Mouse (Mus musculus) forebrain, embryonic 10.5 days (tissue): Measurements from ENCODE around the gene Sae1. TPM values are rescaled to one million over a fixed set of nuclear protein-coding genes. Genes with fewer than 3 reads are reported as not detected.
"Not testable (repeated sequence)": the region's sequence is repeated elsewhere in the genome, so short reads cannot be mapped to it uniquely, and the experiment has no call there.

Experiments
- DNase-seq: peaks from one replicate; pipeline ENCODE4 v3.0.0-alpha.2; 2017; ENCODE audit warnings: low spot score; ENCODE audit errors: extremely low spot score
- H3K27ac ChIP-seq: fragments of 300-500 bp; sonication (generic); 2 replicates; pipeline ENCODE4 v1.5.1; 2016; ENCODE audit warnings: mild to moderate bottlenecking
- H3K27me3 ChIP-seq: fragments of 300-500 bp; sonication (generic); 2 replicates; pipeline ENCODE4 v1.6.1; 2016; ENCODE audit warnings: mild to moderate bottlenecking; ENCODE audit not compliant: poor library complexity, severe bottlenecking
- H3K36me3 ChIP-seq: fragments of 300-500 bp; sonication (generic); replicated peaks from 2 replicates; pipeline ENCODE4 v1.6.1; 2016; ENCODE audit warnings: mild to moderate bottlenecking, moderate library complexity
- H3K4me1 ChIP-seq: fragments of 300-500 bp; sonication (generic); 2 replicates; pipeline ENCODE4 v1.6.1; 2016
- H3K4me3 ChIP-seq: fragments of 300-500 bp; sonication (generic); 2 replicates; pipeline ENCODE4 v1.5.1; 2016; ENCODE audit warnings: mild to moderate bottlenecking, moderate library complexity
- H3K9me3 ChIP-seq: fragments of 300-500 bp; sonication (generic); 2 replicates; pipeline ENCODE4 v1.6.1; 2016; ENCODE audit warnings: mild to moderate bottlenecking, moderate library complexity
- WGBS: fragments of 180-500 bp; shearing (Covaris S2); methylation state at CpG from one replicate; pipeline ENCODE4 v1.1.7; 2016; 5-methylcytosine and 5-hydroxymethylcytosine counted together
- polyA plus RNA-seq: library from polyadenylated mRNA; unstranded; fragments of >200 nt; fragmentation: Nextera tagmentation; extraction: Ambion mirVana; gene quantifications from 2 replicates; pipeline ENCODE4 v1.2.1, GENCODE M21; 2016

The Sae1 gene
- polyA plus RNA-seq, 1 experiment from 2014 or later, result 505 TPM

GRCm38 (mm10) chr7:16399820-16400688 lies 12.4 kb upstream of the Sae1 start:
- Histone ChIP-seq H3K9me3 (no peaks in the 10 kb centered on the region), H3K27ac (peak overlapping the region; percentile 100), H3K4me3 (peak overlapping the region; percentile 92), H3K4me1 (peaks cover 32% of the 10 kb centered on the region), H3K36me3 (peaks cover 9% of the 10 kb centered on the region), H3K27me3 (no peaks in the 10 kb centered on the region)
- DNase-seq, result peak; percentile 99
- under 1% methylated on average over 76 of the region's 77 CpGs for WGBS

- Histone ChIP-seq H3K4me3 (peak overlapping the region; percentile 92), H3K27me3 (no peaks in the 10 kb centered on the region), H3K9me3 (no peaks in the 10 kb centered on the region), H3K36me3 (peaks cover under 1% of the 10 kb centered on the region; the same call in 1 of the 2 replicates), H3K27ac (peak overlapping the region; percentile 100), H3K4me1 (peaks cover 24% of the 10 kb centered on the region)
- DNase-seq, result peak; percentile 95
- WGBS, result 2% methylated on average over 31 of the region's 31 CpGs
Observed at GRCm38 (mm10) chr7:16399098-16399819, 11.7 kb upstream of the Sae1 start.

- 53% methylated on average over 3 of the region's 3 CpGs for WGBS
- Histone ChIP-seq H3K36me3 (no peaks in the 10 kb centered on the region), H3K9me3 (no peaks in the 10 kb centered on the region), H3K27ac (peak overlapping the region; percentile 100), H3K27me3 (no peaks in the 10 kb centered on the region), H3K4me3 (peak overlapping the region; percentile 92), H3K4me1 (peaks cover 16% of the 10 kb centered on the region)
- no peak for DNase-seq
Observed at GRCm38 (mm10) chr7:16398387-16399050, 10.9 kb upstream of the Sae1 start.

DNA sequence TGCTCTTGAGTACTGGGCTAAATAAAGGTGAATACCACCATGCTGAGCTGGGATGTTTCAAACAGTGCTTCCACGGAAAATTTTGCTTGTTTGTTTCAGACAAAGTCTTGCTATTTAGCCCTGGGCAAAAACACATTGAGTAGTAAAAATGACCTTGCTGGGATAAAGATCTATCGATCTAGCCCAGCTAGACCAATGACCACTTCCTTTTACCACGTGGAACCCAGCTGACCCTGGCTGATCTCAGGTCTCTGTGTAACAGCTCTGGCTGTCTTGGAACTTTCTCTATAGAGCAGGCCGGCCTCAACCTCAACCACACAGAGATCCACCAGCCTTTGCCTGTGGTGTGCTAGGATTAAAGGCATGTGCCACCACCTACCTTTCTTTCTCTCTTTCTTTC lies 9.9 kb upstream of the Sae1 start:
- H3K4me3 ChIP-seq, result no peak overlapping the region
- no peak overlapping the region for H3K27ac ChIP-seq
- H3K27me3 ChIP-seq, result no peaks in the 10 kb centered on the region
- H3K9me3 ChIP-seq, result no peaks in the 10 kb centered on the region
- H3K36me3 ChIP-seq, result no peaks in the 10 kb centered on the region
- DNase-seq, result no peak
- H3K4me1 ChIP-seq, result peaks cover 9% of the 10 kb centered on the region
- 83% methylated on average over 4 of the region's 4 CpGs for WGBS

DNA sequence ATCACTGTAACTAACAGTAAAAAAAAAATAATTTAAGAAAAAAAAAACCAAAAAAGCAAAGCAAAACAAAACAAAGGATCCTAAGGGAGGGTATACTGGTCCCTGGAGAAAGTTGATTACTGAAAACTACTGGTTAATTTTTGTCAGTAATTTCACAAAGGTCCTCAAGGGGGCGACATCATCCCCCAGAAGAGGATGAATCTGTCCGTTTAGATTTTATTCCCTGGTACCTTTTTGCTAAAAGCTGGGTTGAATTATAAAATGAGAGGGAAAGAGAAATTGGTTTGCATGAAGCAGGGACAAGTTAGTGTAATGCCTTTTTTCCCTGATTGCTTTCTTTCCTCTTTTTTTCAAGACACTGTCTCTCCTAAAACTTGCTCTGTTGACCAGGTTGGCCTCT lies 8.3 kb upstream of the Sae1 start:
- Histone ChIP-seq H3K4me3 (no peak overlapping the region), H3K4me1 (peaks cover 9% of the 10 kb centered on the region), H3K27me3 (no peaks in the 10 kb centered on the region), H3K9me3 (no peaks in the 10 kb centered on the region), H3K36me3 (no peaks in the 10 kb centered on the region), H3K27ac (no peak overlapping the region)
- DNase-seq, result no peak
- WGBS, result 5% methylated on average over 2 of the region's 2 CpGs

GRCm38 (mm10) chr7:16392923-16393322 lies 5.3 kb upstream of the Sae1 start:
- no peak overlapping the region for H3K27ac ChIP-seq
- WGBS, result 53% methylated on average over 4 of the region's 4 CpGs
- no peaks in the 10 kb centered on the region for H3K36me3 ChIP-seq
- H3K9me3 ChIP-seq, result no peaks in the 10 kb centered on the region
- no peak for DNase-seq
- H3K4me1 ChIP-seq, result peaks cover 3% of the 10 kb centered on the region
- H3K4me3 ChIP-seq, result no peak overlapping the region
- no peaks in the 10 kb centered on the region for H3K27me3 ChIP-seq

- Histone ChIP-seq H3K4me1 (peaks cover 28% of the 10 kb centered on the region), H3K36me3 (peaks cover 14% of the 10 kb centered on the region)
- not testable (repeated sequence) for H3K27me3 ChIP-seq, DNase-seq, H3K27ac ChIP-seq, H3K9me3 ChIP-seq, H3K4me3 ChIP-seq
- WGBS, result 87% methylated on average over 2 of the region's 2 CpGs
Observed at GRCm38 (mm10) chr7:16389942-16390341, 2.3 kb upstream of the Sae1 start.

- H3K36me3 ChIP-seq, result peaks cover 99% of the 10 kb centered on the region
- H3K27ac ChIP-seq, result no peak overlapping the region
- no peaks in the 10 kb centered on the region for H3K9me3 ChIP-seq
- no peaks in the 10 kb centered on the region for H3K27me3 ChIP-seq
- WGBS, result 98% methylated on average over 1 of the region's 1 CpGs
- H3K4me3 ChIP-seq, result no peak overlapping the region
- no peaks in the 10 kb centered on the region for H3K4me1 ChIP-seq
- no peak for DNase-seq
Observed at GRCm38 (mm10) chr7:16376505-16376904, 11.1 kb downstream of the Sae1 start.

- Histone ChIP-seq H3K9me3 (no peaks in the 10 kb centered on the region), H3K27ac (no peak overlapping the region), H3K4me3 (no peak overlapping the region), H3K27me3 (no peaks in the 10 kb centered on the region), H3K36me3 (peaks cover 99% of the 10 kb centered on the region), H3K4me1 (no peaks in the 10 kb centered on the region)
- no peak for DNase-seq
- 93% methylated on average over 5 of the region's 5 CpGs for WGBS
Observed at GRCm38 (mm10) chr7:16374989-16375388, 12.6 kb downstream of the Sae1 start.

DNA sequence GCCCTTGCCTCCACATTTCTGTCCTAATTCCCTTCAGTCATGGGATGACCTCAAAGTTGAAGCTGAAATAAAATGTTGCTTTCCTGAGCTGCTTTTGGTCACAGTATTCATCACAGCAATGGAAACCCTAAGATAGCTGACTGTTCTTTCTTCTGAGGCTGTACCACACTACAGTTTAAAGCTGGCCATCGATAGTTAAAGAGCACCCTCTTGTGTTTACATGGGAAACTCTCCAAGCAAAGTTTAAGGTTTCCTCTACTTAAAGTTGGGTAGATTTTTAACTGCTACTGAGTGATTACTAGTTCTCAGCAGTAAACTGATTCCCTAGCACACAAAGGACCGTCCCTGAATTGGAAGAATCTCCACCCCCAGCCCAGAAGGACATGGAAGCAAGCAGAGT lies 13.9 kb downstream of the Sae1 start:
- no peaks in the 10 kb centered on the region; the same call in 1 of the 2 replicates for H3K27me3 ChIP-seq
- no peak overlapping the region for H3K4me3 ChIP-seq
- no peaks in the 10 kb centered on the region for H3K4me1 ChIP-seq
- H3K9me3 ChIP-seq, result no peaks in the 10 kb centered on the region
- H3K27ac ChIP-seq, result no peak overlapping the region
- WGBS, result 86% methylated on average over 2 of the region's 2 CpGs
- peaks cover 99% of the 10 kb centered on the region for H3K36me3 ChIP-seq
- no peak for DNase-seq

DNA sequence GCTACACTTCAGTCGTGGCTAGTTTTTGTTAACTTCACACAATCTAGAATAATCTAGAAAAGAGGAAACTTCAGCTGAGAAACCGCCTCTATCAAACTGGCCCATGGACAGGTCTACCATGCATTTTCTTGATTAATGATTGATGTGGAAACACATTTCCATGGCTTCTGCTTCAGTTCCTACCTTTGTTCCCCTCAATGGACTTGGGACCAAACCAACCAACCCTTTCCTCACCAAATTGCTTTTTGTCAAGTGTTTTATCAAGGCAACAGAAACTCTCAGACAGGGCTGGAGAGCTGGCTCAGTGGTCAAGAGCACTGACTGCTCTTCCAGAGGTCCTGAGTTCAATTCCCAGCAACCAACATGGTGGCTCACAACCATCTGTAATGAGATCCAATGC lies 17.0 kb downstream of the Sae1 start:
- peaks cover 23% of the 10 kb centered on the region for H3K27me3 ChIP-seq
- peaks cover 99% of the 10 kb centered on the region for H3K36me3 ChIP-seq
- no peak overlapping the region for H3K27ac ChIP-seq
- H3K4me1 ChIP-seq, result peaks cover 20% of the 10 kb centered on the region
- DNase-seq, result no peak
- no peaks in the 10 kb centered on the region for H3K9me3 ChIP-seq
- H3K4me3 ChIP-seq, result no peak overlapping the region
- 92% methylated on average over 2 of the region's 2 CpGs for WGBS

DNA sequence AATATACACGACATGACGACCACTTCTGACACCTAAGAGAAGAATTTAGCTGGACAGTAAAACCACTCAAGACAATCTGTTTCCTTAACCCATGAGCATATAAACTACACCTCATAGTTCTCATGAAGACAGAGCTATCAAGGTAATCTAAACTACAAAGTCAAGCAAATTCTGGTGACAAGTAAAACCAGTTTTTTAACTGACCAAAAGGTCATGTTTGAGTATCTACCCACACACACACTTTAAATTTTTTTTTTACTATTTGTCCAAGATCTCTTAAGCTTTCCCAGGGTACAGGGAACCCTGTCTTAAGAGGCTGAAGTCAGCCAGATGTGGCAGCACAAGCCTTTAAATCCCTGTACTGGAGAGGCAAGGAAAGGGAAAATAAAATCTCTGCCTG lies 18.8 kb downstream of the Sae1 start:
- Histone ChIP-seq H3K4me1 (peaks cover 37% of the 10 kb centered on the region), H3K27ac (no peak overlapping the region), H3K9me3 (no peaks in the 10 kb centered on the region), H3K36me3 (peaks cover 99% of the 10 kb centered on the region), H3K27me3 (peaks cover 23% of the 10 kb centered on the region), H3K4me3 (no peak overlapping the region)
- 96% methylated on average over 2 of the region's 2 CpGs for WGBS
- no peak for DNase-seq

DNA sequence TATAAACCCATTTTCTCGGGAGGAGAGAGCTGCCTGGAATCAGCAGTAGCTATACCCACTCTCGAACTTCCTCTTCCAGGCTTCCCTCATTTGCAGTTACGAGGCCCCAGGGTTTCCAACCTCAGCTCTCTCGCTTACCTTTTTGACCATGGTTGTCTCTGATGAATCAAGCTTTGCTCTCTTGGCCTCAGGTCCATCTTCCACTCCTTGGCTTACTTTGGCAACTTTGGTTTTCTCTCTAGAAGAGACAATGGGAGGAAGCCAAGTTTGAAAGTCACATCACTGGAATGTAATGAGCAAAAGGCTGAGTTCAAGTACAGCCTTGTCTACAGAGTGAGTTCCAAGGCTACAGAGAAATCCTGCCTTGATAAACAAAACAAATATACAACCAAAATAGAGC lies 20.9 kb downstream of the Sae1 start:
- Histone ChIP-seq H3K9me3 (no peaks in the 10 kb centered on the region), H3K27me3 (peaks cover 23% of the 10 kb centered on the region), H3K27ac (no peak overlapping the region), H3K4me3 (no peak overlapping the region), H3K36me3 (peaks cover 100% of the 10 kb centered on the region), H3K4me1 (peaks cover 38% of the 10 kb centered on the region)
- DNase-seq, result no peak
- WGBS, result 87% methylated on average over 4 of the region's 4 CpGs
